Mouse (Mus musculus): ENCODE results near the gene Tmem43. TPM values are rescaled to one million over a fixed set of nuclear protein-coding genes. Genes with fewer than 3 reads are reported as not detected.
A peak's percentile ranks its signal among the peaks of the same experiment; 100 is the strongest.

The Tmem43 gene
- total RNA-seq, 2 experiments from 2014 or later, result 40.6 to 42.4 TPM

- DNase-seq (ENCODE audit: low spot score in 2 of 2), result no peak
Measured at GRCm38 (mm10) chr6:91488496-91489212, 15.2 kb downstream of the Tmem43 start.

DNA sequence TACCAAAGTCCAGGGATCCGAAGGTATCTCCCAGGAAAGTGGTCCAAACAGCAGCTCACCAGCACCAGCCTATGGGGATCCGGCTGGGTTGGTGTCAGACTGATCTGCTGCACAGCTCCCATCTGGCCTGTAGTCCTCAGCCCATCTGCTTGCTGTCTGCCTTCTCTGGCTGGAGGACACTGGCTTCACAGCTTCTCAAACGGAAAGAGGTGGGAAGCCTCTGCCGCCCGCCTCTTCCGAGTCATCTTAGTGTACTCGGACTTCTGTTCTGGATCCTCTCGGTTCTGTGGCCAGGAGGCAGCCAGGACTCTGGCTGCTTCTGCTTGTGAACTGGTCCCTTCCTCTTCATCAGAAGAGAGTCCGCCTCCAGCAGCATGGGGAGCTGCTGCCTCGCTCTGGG is 16.4 kb downstream of the Tmem43 start:
- DNase-seq (ENCODE audit: low spot score in 2 of 2), result no peak

GRCm38 (mm10) chr6:91491004-91491403 is 17.5 kb downstream of the Tmem43 start:
- DNase-seq (ENCODE audit: low spot score in 2 of 2), result no peak

- DNase-seq (ENCODE audit: low spot score in 2 of 2), result no peak
Measured at GRCm38 (mm10) chr6:91493053-91493452, 19.6 kb downstream of the Tmem43 start.

- no peak for DNase-seq (ENCODE audit: low spot score in 2 of 2)
Measured at GRCm38 (mm10) chr6:91494526-91494925, 21.0 kb downstream of the Tmem43 start.

GRCm38 (mm10) chr6:91503302-91503701 is 29.8 kb downstream of the Tmem43 start:
- no peak for DNase-seq (ENCODE audit: low spot score in 2 of 2)

GRCm38 (mm10) chr6:91506036-91506435 is 32.5 kb downstream of the Tmem43 start:
- DNase-seq (ENCODE audit: low spot score in 2 of 2), result no peak

- DNase-seq (ENCODE audit: low spot score in 2 of 2), result no peak
Measured at GRCm38 (mm10) chr6:91508041-91508440, 34.5 kb downstream of the Tmem43 start.

GRCm38 (mm10) chr6:91509326-91509725 is 35.8 kb downstream of the Tmem43 start:
- DNase-seq (ENCODE audit: low spot score in 2 of 2), result peak; percentile 60 to 61

GRCm38 (mm10) chr6:91510211-91510610 is 36.7 kb downstream of the Tmem43 start:
- DNase-seq (ENCODE audit: low spot score in 2 of 2), result no peak

GRCm38 (mm10) chr6:91514135-91514534 is 40.6 kb downstream of the Tmem43 start:
- no peak for DNase-seq (ENCODE audit: low spot score in 2 of 2)

DNA sequence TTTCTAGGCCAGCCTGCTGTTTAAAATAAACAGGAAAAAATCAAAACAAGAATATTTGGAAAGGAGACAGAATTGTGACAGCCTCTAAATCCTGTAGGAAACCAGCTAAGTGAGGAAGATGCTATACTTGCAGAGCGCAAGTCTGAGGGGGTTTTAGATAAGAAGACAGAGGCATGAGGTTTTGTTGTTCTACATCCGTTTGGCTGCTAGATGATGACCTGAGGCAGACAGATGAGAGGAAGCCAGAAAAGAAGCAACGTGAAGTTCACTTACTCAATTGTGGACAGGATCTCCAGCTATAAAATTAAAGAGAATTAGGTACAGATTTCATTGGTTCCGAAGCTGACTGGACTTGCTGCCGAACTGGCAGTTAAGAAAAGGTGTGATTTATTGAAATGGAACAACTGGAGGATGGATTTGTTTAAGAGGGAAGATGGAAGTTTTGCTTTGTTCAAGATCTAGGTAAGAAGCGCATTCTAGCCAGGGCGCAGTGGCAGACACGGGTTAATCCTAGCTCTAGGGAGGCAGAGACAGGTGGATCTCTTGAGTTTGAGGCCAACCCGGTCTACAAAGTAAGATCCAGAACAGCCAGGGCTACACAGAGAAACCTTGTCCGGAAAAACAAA is 41.3 kb downstream of the Tmem43 start:
- DNase-seq (ENCODE audit: low spot score in 2 of 2), result no peak

GRCm38 (mm10) chr6:91515545-91516449 is 42.3 kb downstream of the Tmem43 start, which contains the start of the genes Xpc and Lsm3:
Xpc (minus strand) TSS chr6:91515888.
Lsm3 (plus strand) TSS chr6:91515928.
- peak; percentile 98 for DNase-seq (ENCODE audit: low spot score in 2 of 2)

DNA sequence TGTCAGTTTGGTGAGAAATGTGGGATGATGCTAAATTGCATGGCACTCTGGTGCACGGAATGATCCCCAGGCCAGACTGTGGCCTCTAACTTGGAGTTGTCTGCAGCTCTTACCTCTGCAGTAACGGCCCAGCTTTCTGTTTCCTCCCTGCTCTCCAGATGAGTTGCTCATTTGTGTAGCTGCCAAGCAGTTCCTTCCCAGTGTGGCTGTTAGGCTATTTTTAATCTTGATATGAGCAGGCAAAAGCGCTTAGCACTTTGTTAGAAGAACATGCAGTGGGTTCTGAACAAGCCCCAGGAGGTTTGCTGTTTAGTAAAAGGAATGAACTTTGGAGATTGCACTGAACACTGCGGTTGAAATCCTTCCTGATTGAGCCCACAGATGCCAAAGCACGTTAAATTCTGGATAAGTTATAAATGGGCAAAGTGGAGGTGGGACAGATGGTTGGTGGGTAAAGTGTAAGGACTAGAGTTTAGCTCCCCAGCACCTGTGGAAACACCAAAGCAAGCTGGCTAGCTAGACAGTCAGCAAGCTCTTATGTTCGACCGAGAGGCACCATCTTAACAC is 45.0 kb downstream of the Tmem43 start:
- no peak for DNase-seq (ENCODE audit: low spot score in 2 of 2)

- no peak for DNase-seq (ENCODE audit: low spot score in 2 of 2)
Measured at GRCm38 (mm10) chr6:91522816-91523215, 49.3 kb downstream of the Tmem43 start.

GRCm38 (mm10) chr6:91525544-91525943 is 52.0 kb downstream of the Tmem43 start:
- no peak for DNase-seq (ENCODE audit: low spot score in 2 of 2)

- no peak for DNase-seq (ENCODE audit: low spot score in 2 of 2)
Measured at GRCm38 (mm10) chr6:91527227-91527860, 53.8 kb downstream of the Tmem43 start.

GRCm38 (mm10) chr6:91528265-91528664 is 54.8 kb downstream of the Tmem43 start:
- no peak for DNase-seq (ENCODE audit: low spot score in 2 of 2)

DNA sequence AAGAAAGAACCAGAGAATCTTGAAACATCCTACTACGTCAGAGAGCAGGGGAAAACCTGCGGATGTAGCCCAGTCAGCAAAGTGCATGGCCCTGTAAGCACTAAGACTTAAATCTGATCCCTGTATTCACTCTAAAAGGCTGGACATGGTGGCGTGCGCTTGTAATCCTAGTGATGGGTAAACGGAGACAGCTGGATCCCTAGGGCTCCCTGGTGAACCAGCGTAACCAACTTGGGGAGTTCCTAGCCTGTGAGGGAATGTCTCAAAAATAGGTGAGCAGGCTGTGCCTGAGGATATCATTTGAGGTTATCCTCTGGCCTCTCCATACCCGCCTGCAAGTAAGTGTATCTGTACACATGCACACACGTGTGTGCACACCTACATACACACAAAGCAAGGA is 57.2 kb downstream of the Tmem43 start:
- DNase-seq (ENCODE audit: low spot score in 2 of 2), result no peak

- no peak for DNase-seq (ENCODE audit: low spot score in 2 of 2)
Measured at GRCm38 (mm10) chr6:91531276-91531675, 57.8 kb downstream of the Tmem43 start.

- DNase-seq (ENCODE audit: low spot score in 2 of 2), result no peak
Measured at GRCm38 (mm10) chr6:91532661-91533060, 59.2 kb downstream of the Tmem43 start.

Measured in adrenal gland, postnatal 4 days (tissue).